Mouse (Mus musculus) erythroblast, embryonic 14.5 days (primary cell): ENCODE measurements around the gene Slc25a22.

Source experiments
- GATA1 ChIP-seq: IDR thresholded peaks from 2 replicates; pipeline ENCODE4 v1.6.1; 2012; ENCODE audit warnings: low read length, inconsistent platforms, mixed read lengths
- TAL1 ChIP-seq: IDR thresholded peaks from 3 replicates; pipeline ENCODE4 v1.6.1; 2012; ENCODE audit warnings: low read length, inconsistent platforms, mixed read lengths

DNA sequence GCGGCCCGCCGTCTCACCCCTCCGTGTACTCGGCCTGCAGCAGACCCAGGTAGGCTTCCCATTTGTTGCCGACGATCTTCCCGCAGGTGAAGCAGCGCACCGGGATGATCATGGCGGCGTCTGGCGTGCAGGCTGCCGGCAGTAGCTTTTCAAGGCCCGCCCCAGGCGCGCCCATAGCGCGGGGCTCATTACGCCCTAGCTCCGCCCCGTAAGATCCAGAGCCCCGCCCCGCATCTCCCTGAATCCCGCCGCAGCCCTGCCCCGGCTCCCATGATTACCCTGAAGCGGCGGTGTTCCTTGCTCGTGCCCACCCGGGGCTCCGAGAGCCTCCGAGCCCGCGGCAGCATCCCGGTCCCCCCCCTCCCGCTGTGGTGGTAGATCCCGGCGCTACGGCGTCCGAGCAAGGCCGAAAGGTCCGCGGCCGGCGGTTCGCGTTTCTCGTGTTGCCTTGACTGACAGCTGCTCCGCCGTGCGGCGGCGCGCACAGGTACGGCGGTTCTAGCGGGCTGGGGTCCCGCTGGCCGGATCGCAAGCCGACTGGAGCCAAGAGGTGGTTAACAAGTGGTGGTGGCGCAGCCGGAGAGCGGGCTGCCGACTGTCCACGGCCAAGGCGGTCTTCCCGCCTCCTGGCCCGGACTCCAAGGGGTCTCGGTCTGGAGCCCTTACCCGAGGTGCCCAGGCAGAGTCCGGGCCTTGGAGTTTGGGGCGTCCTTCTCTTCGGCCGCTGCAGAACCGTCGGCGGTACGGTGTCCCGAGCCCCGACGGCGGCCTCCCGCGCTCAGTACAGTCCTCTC is 37.5 kb upstream of the Slc25a22 start, which contains the start of the genes Polr2l and Tspan4:
- TF ChIP-seq GATA1 = no peak
- no peak for TF ChIP-seq TAL1
